Mouse (Mus musculus) left cerebral cortex, adult 2 months (tissue): ENCODE results near the gene Zfp563. TPM values are rescaled to one million over a fixed set of nuclear protein-coding genes. Genes with fewer than 3 reads are reported as not detected.
A peak's percentile ranks its signal among the peaks of the same experiment; 100 is the strongest.

Source experiments
- DNase-seq, 2 experiments: peaks; one replicate each; pipeline ENCODE4 v3.0.0; 2021 to 2022; ENCODE audit warnings: low spot score in 2 of 2, mixed read lengths in 1 of 2; ENCODE audit errors: extremely low spot score in 1 of 2
- H3K27ac ChIP-seq: fragments of 200-600 bp; 2 replicates; pipeline ENCODE4 v1.8.1; 2022
- H3K4me3 ChIP-seq: fragments of 200-600 bp; 2 replicates; pipeline ENCODE4 v1.8.1; 2022
- CTCF ChIP-seq: fragments of 200-600 bp; IDR thresholded peaks from 2 replicates; pipeline ENCODE4 v1.8.1; 2022; ENCODE audit warnings: antibody characterized with exemption, mild to moderate bottlenecking, moderate library complexity
- intact Hi-C: fragments of 180-260 bp; cut with DNase I; formaldehyde crosslinking; loops from one replicate; pipeline ENCODE4 v1.15.1; 2025
- long read RNA-seq, 2 experiments: library from polyadenylated mRNA; stranded (forward); transcript quantifications; one replicate each; pipeline ENCODE4 v2.0.0; 2021; ENCODE audit warnings: borderline mapping rate in 2 of 2
- total RNA-seq, 2 experiments: library from RNA; stranded (reverse); gene quantifications; 2 replicates each; pipeline ENCODE4 v1.2.3; 2021

The Zfp563 gene
- 10 to 100 TPM; 19.1 to 21.6 TPM for total RNA-seq
- long read RNA-seq, experiment 1, partial matches to known transcripts = 0 of 2 reads
- long read RNA-seq, experiment 1, other reads (novel, unspliced or antisense) = 1 of 2 reads
- long read RNA-seq, experiment 2, partial matches to known transcripts = 0 of 4 reads
- long read RNA-seq, experiment 2, other reads (novel, unspliced or antisense) = 1 of 4 reads

DNA sequence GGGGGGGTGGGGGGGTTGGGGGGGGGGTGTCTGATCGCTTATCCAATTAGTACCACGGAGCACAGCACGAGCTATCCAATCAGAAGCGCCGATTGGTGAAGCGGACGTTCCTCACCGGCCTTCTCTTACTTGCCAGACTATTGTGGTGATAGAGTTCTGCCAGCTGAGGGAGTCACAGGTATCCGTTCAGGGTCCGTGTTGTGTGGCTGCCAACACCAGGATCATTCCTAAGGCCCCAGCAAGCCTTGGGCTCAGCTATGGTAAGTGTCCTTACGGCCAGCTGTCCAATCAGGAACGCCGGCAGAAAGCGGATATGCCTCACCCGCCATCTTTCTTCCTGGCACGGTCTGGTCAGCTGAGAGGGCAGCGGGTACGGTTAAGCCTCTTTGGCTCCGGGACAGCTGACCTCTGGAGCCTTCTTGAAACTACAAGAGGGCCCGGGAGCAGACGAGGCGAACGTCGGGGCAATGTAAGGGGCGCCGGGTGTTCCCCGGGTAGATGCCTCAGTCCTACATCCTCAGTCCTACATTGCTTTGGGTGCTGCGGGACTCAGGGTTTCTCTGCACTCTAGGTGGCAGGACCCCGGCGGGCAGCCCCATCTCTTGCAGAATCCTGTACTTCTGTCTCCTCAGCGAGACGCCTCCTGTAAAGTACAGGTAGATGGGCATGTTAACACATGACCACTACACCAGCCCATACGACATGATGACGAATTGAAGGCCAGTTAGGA, at the start of gene Zfp563:
Gene Zfp563 (plus strand): TSS at position 91 of the 730 bp plus-strand sequence.
- DNase-seq = peak; percentile 90 to 92
- intact Hi-C loops = loop anchor here (2.0 to 10.0 kb wide), 2 partner anchors 97 to 305 kb away; partner anchors contain the start of genes Zfp101 and Zfp952
- no peak for TF ChIP-seq CTCF
- Histone ChIP-seq H3K4me3 (peak within 1 kb of the TSS; percentile 66), H3K27ac (peak within 1 kb of the TSS; percentile 95)

DNA sequence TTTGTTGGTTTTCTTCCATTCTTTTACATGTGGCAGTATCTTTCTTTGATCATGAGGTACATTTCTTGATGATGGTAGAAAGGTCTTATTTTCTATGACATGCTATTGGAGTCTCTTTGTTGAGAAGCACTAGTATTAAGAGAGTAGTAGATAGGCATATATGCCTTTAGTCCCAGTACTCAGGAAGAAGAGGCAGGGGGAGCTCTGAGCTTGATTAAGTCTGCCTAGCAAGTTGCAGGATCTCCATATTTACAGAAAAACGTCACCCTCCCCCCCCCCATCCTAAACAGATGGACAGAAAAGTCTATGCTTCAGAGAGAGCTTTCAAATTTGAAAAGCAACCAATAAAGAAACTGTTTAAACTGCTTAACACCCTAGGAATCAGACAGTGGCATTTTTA, 30.3 kb upstream of the Zfp563 start:
- intact Hi-C loops = no loop called here
- no peak for DNase-seq
- Histone ChIP-seq H3K4me3 (no peak overlapping the region), H3K27ac (no peak overlapping the region)
- no peak for TF ChIP-seq CTCF

DNA sequence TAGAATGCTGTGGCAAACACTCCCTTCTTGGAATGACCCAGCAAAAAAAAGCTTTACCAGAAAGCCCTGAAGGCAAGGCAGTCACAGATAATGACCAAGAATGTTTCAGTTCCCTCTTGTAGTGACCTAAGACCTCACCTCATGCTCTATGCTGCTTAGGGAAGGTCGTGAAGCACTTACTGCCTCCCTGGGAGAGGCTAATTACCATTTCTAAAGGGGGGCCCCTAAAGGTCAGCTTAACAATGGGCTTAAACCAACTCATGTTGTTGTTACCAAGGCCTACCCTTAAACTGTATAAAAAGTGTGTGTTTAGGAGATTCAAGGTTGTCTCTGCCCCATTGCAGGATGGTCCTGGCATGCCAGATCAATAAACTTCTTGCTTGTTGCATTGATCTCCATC, 26.1 kb upstream of the Zfp563 start:
- DNase-seq = no peak
- Histone ChIP-seq H3K27ac (no peak overlapping the region), H3K4me3 (no peak overlapping the region)
- TF ChIP-seq CTCF = no peak
- intact Hi-C loops = no loop called here

DNA sequence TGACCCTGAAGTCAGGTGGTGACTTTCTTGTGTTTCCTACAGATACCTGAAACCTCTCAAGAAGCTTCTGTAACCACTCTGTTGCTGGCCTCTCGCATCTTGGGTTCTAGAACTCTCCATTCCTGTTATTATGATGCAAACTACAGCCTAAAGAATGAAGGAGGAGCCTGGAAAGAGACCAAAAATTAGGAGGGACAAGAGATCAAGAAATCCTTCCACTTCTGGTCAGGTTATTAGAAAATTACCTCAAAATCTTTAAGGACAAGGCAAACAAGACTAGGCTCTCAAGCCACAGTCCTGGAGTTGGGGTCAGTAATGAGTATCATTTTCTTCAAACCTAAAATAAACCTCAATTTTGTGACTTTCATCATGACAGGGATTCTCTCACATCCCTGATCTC, 21.2 kb upstream of the Zfp563 start, which contains the start of gene 4921501E09Rik:
Gene 4921501E09Rik (minus strand): TSS at position 101 of the 400 bp plus-strand sequence.
- intact Hi-C loops = no loop called here
- no peak for DNase-seq
- no peak for TF ChIP-seq CTCF

DNA sequence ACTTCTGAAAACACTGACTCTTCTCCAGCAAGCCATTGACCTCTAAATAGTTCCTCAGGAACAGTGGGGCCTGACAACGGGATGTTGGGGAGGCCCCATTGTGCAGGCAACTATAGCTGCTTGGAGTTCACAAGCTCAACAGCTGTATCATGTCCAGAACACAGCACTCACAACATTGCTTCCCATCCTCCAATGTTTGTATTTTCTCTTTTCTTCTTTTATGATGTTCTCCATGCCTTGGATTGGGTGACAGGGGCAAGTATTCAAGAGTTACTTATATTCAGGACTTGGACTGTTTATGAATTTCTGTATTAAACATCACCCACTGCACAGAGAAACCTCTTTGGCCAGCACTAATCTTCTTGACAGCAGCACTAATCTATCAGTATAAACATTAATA, 2.5 kb downstream of the Zfp563 start:
- no peak for DNase-seq
- TF ChIP-seq CTCF = no peak
- Histone ChIP-seq H3K27ac (no peak overlapping the region), H3K4me3 (no peak overlapping the region)
- intact Hi-C loops = loop anchor here (5.0 kb wide), 1 partner anchor 59 kb away; the partner anchor contains the start of gene Zfp763

More for the DNA sequence above, 21.2 kb upstream of the Zfp563 start, which contains the start of gene 4921501E09Rik:
- Histone ChIP-seq H3K4me3 (no peak within 1 kb of the TSS), H3K27ac (no peak within 1 kb of the TSS)

DNA sequence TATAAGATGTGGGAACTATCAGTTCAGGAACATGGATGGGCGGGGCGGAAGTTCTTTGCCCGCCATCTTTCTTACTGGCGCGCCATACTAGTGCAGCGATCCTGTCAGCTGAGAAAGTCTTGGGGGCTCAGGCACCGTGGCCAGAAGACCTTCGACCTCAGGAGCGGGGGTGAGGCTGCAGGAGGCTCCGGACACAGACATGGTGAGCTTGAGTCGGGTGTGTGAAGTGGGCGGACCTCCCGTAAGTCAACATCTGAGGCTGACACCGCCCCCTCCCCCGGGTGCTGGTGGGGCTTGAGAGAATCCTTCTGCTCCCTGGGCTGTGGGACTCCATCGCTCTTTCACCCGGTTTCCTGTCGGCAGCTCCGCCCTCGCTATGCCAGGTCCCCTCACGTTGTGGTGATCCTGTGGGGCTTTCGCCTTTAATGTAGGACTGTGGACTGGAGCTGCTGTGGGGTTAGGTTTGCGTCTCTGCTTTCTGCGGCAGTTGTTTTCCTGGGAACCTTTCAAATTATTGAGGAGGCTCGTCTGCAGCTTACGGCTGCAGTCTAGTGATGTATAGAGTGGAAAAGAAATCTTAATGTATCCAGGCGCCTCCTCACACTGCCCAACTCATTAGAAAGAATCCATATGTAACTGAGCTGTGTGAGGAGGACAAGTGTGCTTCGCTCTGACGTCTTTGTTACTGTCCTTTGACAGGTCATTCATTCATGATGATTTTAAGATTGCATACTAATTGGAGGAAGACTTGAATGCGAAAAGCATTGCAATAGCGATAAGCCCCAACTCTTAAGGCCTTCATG, 3.5 kb downstream of the Zfp563 start:
- intact Hi-C loops = loop anchor here (5.0 kb wide), 1 partner anchor 60 kb away; the partner anchor contains the start of gene Zfp763
- peak; percentile 81 for DNase-seq
- Histone ChIP-seq H3K27ac (peak overlapping the region; percentile 91), H3K4me3 (peak overlapping the region; percentile 74)
- no peak for TF ChIP-seq CTCF

DNA sequence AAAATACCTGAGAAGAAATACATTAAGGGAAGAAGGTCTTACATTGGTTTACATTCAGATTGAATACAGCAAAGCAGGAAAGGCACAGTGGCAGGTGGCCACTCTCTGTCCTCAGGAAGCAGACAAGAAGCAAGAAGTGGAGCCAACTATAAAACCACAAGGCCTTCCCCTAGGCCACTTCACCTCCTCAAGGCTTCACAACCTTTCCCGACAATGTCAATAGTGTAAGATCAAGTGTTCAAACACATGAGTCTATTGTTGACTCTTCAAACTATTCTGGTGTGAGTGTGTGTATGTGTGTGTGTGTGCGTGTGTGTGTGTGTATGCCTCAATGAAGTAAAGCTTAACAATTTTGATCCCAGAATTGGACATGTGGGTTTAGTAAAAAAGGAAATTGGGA, 8.3 kb downstream of the Zfp563 start:
- H3K4me3 ChIP-seq = no peak overlapping the region
- intact Hi-C loops = no loop called here
- no peak for TF ChIP-seq CTCF

DNA sequence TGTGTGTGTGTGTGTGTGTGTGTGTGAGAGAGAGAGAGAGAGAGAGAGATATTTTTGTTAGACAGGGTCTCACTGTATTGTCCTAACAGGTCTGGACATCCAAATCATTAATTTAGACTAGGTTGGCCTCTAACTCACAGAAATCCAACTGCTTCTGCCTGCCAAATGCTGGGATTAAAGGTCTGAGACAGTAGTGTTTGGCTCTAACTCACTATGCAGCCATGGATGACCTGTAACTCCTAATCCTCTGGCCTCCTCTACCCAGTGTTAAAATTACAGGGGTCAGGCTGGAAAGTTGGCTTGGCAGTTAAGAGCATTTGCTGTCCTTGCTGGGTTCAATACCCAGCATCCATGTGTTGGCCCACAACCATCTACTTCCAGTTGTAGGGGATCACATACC, 35.4 kb downstream of the Zfp563 start:
- no peak for DNase-seq
- Histone ChIP-seq H3K4me3 (no peak overlapping the region), H3K27ac (no peak overlapping the region)
- intact Hi-C loops = no loop called here
- TF ChIP-seq CTCF = no peak

More for the DNA sequence above, 8.3 kb downstream of the Zfp563 start:
- DNase-seq = no peak
- no peak overlapping the region for H3K27ac ChIP-seq

DNA sequence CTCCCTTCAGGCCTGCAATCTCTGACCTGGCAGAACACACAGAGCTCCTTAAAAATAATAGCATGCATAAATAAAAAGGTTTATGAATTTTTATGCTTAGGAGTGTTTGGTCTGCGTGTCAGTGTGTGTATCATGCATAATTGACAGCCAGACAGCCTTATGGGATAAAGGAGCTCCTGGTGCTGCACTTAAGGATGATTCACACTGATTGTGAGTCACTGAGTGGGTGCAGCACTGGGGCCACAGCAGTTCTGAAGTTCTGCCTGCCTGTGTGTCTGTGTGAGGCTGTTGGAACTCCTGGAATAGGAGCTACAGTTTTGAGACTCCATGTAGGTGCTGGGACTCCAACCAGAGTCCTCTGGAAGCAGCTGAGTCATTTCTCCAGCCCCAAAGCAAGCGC, 37.1 kb downstream of the Zfp563 start:
- TF ChIP-seq CTCF = no peak
- Histone ChIP-seq H3K27ac (no peak overlapping the region), H3K4me3 (no peak overlapping the region)
- intact Hi-C loops = no loop called here
- DNase-seq = no peak

DNA sequence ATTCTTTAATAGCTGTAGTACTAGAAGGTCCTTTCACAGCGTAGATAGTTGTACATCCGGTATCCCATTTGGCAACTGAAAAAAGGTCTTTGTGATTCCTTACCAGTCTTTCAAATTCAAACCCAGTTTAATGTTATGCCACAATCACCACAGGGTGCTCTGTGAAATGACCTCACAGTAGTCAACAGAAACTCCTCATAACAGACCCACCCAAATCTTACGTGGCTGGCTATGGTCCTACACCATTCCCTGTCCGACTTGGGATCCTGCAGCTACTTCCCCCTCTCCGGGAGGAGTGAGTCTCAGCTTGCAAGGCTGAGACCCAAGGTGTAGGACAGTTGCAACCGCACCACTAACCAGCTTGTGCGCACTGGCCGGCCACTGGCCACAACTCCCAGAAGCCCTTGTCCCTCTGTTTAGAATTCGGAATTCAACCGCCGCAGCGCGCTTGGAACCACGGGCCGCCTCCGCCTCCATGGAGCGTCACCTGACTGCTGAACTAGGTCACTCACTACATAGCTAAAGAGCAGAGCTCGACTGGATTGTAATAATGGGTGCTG, 50.2 kb downstream of the Zfp563 start, which contains the start of gene Morc2b:
Gene Morc2b (minus strand): TSS at position 423 of the 560 bp plus-strand sequence.
- DNase-seq = no peak
- intact Hi-C loops = no loop called here
- TF ChIP-seq CTCF = no peak
- Histone ChIP-seq H3K4me3 (no peak within 1 kb of the TSS), H3K27ac (no peak within 1 kb of the TSS)

Other genes starting within 250 kb of the Zfp563 start
- gene Zfp870, start 197.7 kb upstream of the Zfp563 start, total RNA-seq = 10 to 100 TPM in 1 of 2 experiments, 1 to 10 TPM in 1; 9.9 to 10.1 TPM
- gene Cyp4f14, start 172.0 kb upstream of the Zfp563 start, total RNA-seq = 1 to 10 TPM; 5.2 to 5.3 TPM
- 10 to 100 TPM; 16.8 to 20.7 TPM for gene Cyp4f13, start 141.9 kb upstream of the Zfp563 start, total RNA-seq
- gene Zfp472, start 123.5 kb upstream of the Zfp563 start, total RNA-seq = 1 to 10 TPM; 4.5 to 6.0 TPM
- gene Zfp952, start 96.2 kb upstream of the Zfp563 start, total RNA-seq = 10 to 100 TPM; 15.3 to 15.5 TPM
- 10 to 100 TPM; 19.0 to 23.5 TPM for gene Zfp763, start 55.9 kb upstream of the Zfp563 start, total RNA-seq
- gene 4921501E09Rik, start 21.3 kb upstream of the Zfp563 start, total RNA-seq = under 1 TPM in 1 of 2 experiments, not detected in 1; 0.12 TPM
- gene Morc2b, start 50.4 kb downstream of the Zfp563 start, total RNA-seq = 1 to 10 TPM; 4.2 to 5.1 TPM
- gene Olfr55, start 79.1 kb downstream of the Zfp563 start, total RNA-seq = not detected
- not detected for gene Olfr239, start 102.0 kb downstream of the Zfp563 start, total RNA-seq
- gene Olfr1564, start 132.4 kb downstream of the Zfp563 start, total RNA-seq = 1 to 10 TPM; 1.1 to 1.7 TPM
- gene Zfp955a, start 165.8 kb downstream of the Zfp563 start, total RNA-seq = 10 to 100 TPM; 11.8 to 13.6 TPM
- gene Olfr63, start 175.4 kb downstream of the Zfp563 start, total RNA-seq = under 1 TPM in 1 of 2 experiments, not detected in 1; 0.07 TPM
- 10 to 100 TPM; 27.9 to 35.3 TPM for gene Zfp955b, start 200.2 kb downstream of the Zfp563 start, total RNA-seq